ENCODE assay signal across 8 mouse cellular contexts in genomic region chr4:40852861-40853564, GRCm38 (mm10). TPM values are rescaled to one million over a fixed set of nuclear protein-coding genes. Genes with fewer than 3 reads are reported as not detected.
A peak's percentile ranks its signal among the peaks of the same experiment; 100 is the strongest.
DNase-seq lines count a peak whose midpoint lies in the region; ATAC-seq lines count a peak whose summit lies in the region.

No protein-coding gene starts in this region.

- H3K27ac ChIP-seq in hindbrain, embryonic 12.5 days: peak overlapping the region; percentile 90
- peak overlapping the region; percentile 96 for H3K27ac ChIP-seq in liver, embryonic 16.5 days (ENCODE audit: low read length)
- peak overlapping the region; percentile 96 for H3K27ac ChIP-seq in stomach, embryonic 15.5 days

- WGBS in hindbrain, embryonic 12.5 days: 2% methylated on average over 20 of the region's 20 CpGs
- WGBS in liver, embryonic 16.5 days (ENCODE audit: insufficient replicate concordance): under 1% methylated on average over 20 of the region's 20 CpGs
- under 1% methylated on average over 20 of the region's 20 CpGs for WGBS in stomach, embryonic 15.5 days

- peaks cover 31% of the 10 kb centered on the region for H3K4me1 ChIP-seq in hindbrain, embryonic 12.5 days
- peaks cover 40% of the 10 kb centered on the region for H3K4me1 ChIP-seq in liver, embryonic 16.5 days (ENCODE audit: control insufficient read depth, low read depth, low read length)
- H3K4me1 ChIP-seq in stomach, embryonic 15.5 days: peaks cover 29% of the 10 kb centered on the region

- H3K36me3 ChIP-seq in hindbrain, embryonic 12.5 days: no peaks in the 10 kb centered on the region
- no peaks in the 10 kb centered on the region; the same call in 1 of the 2 replicates for H3K36me3 ChIP-seq in liver, embryonic 16.5 days (ENCODE audit: control insufficient read depth, insufficient read depth)
- H3K36me3 ChIP-seq in stomach, embryonic 15.5 days: no peaks in the 10 kb centered on the region

- peak overlapping the region; percentile 84 for H3K9ac ChIP-seq in hindbrain, embryonic 12.5 days
- peak overlapping the region; percentile 93 for H3K9ac ChIP-seq in liver, embryonic 16.5 days (ENCODE audit: low read depth, low read length)
- peak overlapping the region; percentile 88 for H3K9ac ChIP-seq in stomach, embryonic 15.5 days

- H3K4me2 ChIP-seq in hindbrain, embryonic 12.5 days (replicated peaks): peak overlapping the region; percentile 81
- H3K4me2 ChIP-seq in liver, embryonic 16.5 days (ENCODE audit: low read depth, low read length): peak overlapping the region; percentile 97
- peak overlapping the region; percentile 87 for H3K4me2 ChIP-seq in stomach, embryonic 15.5 days

- ATAC-seq in hindbrain, embryonic 12.5 days (ENCODE audit: low FRiP score): no peak
- peak; percentile 23; the same call in 1 of the 2 replicates for ATAC-seq in liver, embryonic 16.5 days (ENCODE audit: low read depth)
- ATAC-seq in stomach, embryonic 15.5 days (ENCODE audit: insufficient read depth, low FRiP score, low read depth): no peak

- no peaks in the 10 kb centered on the region for H3K9me3 ChIP-seq in hindbrain, embryonic 12.5 days (replicated peaks)
- H3K9me3 ChIP-seq in liver, embryonic 16.5 days (replicated peaks; ENCODE audit: control insufficient read depth, low read length): no peaks in the 10 kb centered on the region
- H3K9me3 ChIP-seq in stomach, embryonic 15.5 days: no peaks in the 10 kb centered on the region

- peak; percentile 31 to 53 for DNase-seq in adrenal gland, adult 18-20 months (ENCODE audit: low spot score in 2 of 2)
- no peak for DNase-seq in adrenal gland, adult 2 months
- DNase-seq in spleen, adult 12 weeks (ENCODE audit: low spot score): peak; percentile 56
- no peak for DNase-seq in spleen, adult 18-20 months
- DNase-seq in ovary, postnatal 10 days (ENCODE audit: low spot score): no peak

- peak overlapping the region; percentile 77 for H3K4me3 ChIP-seq in hindbrain, embryonic 12.5 days
- H3K4me3 ChIP-seq in liver, embryonic 16.5 days (ENCODE audit: low read depth, low read length): peak overlapping the region; percentile 81
- peak overlapping the region; percentile 86 for H3K4me3 ChIP-seq in stomach, embryonic 15.5 days (replicated peaks)

- no peaks in the 10 kb centered on the region for H3K27me3 ChIP-seq in hindbrain, embryonic 12.5 days
- H3K27me3 ChIP-seq in liver, embryonic 16.5 days (ENCODE audit: control insufficient read depth, insufficient read depth, low read depth, low read length): no peaks in the 10 kb centered on the region
- no peaks in the 10 kb centered on the region for H3K27me3 ChIP-seq in stomach, embryonic 15.5 days (replicated peaks)

RNA-seq across cellular contexts. Expression of gene B4galt1, which starts 0.8 kb away (rescaled TPM):
- total RNA-seq in adrenal gland, adult 18-20 months (2021): 10 to 100 TPM; 53.1 to 62.5 TPM
- 10 to 100 TPM; 53.0 to 67.7 TPM for total RNA-seq in adrenal gland, adult 2 months (2021)
- 166 and 197 TPM in 2 replicates for polyA plus RNA-seq in adrenal gland, adult 2 months (2012; rRNA removed)
- polyA plus RNA-seq in hindbrain, embryonic 12.5 days (2016; fragmentation: Nextera tagmentation; extraction: Ambion mirVana): 20.3 and 21.5 TPM in 2 replicates
- 29.7 and 32.6 TPM in 2 replicates for polyA plus RNA-seq in liver, embryonic 16.5 days (2015; fragmentation: Nextera tagmentation; extraction: Ambion mirVana)
- 47.2 and 47.8 TPM in 2 replicates for polyA plus RNA-seq in stomach, embryonic 15.5 days (2015; fragmentation: Nextera tagmentation; extraction: Ambion mirVana)

Comparison
In these comparisons a context has a peak if more than half of its experiments do, and no peak if none do; other contexts are left out.
1. DNase-seq: peak in adrenal gland, adult 18-20 months (2 of 2) and spleen, adult 12 weeks (single experiment); none in adrenal gland, adult 2 months (single experiment), spleen, adult 18-20 months (0 of 2) and ovary, postnatal 10 days (single experiment).
2. Peak in every context shown above with its lines, with median percentiles within 50 percentile points of each other: H3K27ac ChIP-seq, H3K4me2 ChIP-seq, H3K4me3 ChIP-seq and H3K9ac ChIP-seq.